Mouse (Mus musculus) urinary bladder, adult 2 months (tissue): ENCODE data around the gene Tnxb. TPM values are rescaled to one million over a fixed set of nuclear protein-coding genes. Genes with fewer than 3 reads are reported as not detected.

Experiments
- DNase-seq: peaks from one replicate; pipeline ENCODE4 v3.0.0; 2022; ENCODE audit warnings: low spot score
- polyA plus RNA-seq: library from polyadenylated mRNA; depleted of rRNA; stranded (reverse); fragments of >200 nt; gene quantifications from 2 replicates; pipeline ENCODE4 v1.2.3, GENCODE M21; 2012; rRNA removed

Tnxb gene
- polyA plus RNA-seq, result 74.4 and 93.5 TPM in 2 replicates

- no peak for DNase-seq
Observed at GRCm38 (mm10) chr17:34670235-34670634, at the start of gene Tnxb. TSS of gene Tnxb (plus strand) at chr17:34670535.

DNA sequence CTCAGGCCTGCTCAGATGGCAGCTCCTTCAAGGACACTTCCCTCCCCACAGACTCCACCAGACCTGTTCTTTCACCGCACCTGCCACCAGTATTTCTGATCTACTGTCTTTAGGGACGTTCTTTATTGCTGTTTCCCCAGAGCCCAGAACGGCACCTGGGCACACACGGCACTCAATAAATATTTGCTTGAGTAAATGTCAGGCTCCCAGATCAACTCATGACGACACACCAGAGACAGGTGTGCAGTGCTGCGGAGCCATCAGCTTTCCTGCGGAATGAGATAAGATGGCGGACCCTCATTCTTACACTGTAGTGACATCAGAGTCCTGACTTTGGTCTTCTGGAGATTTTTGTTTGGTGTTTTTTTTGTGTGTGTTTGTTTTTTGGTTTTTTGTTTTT, 49.3 kb upstream of the Tnxb start:
- no peak for DNase-seq

- DNase-seq, result no peak
Observed at GRCm38 (mm10) chr17:34623161-34623560, 47.2 kb upstream of the Tnxb start.

DNA sequence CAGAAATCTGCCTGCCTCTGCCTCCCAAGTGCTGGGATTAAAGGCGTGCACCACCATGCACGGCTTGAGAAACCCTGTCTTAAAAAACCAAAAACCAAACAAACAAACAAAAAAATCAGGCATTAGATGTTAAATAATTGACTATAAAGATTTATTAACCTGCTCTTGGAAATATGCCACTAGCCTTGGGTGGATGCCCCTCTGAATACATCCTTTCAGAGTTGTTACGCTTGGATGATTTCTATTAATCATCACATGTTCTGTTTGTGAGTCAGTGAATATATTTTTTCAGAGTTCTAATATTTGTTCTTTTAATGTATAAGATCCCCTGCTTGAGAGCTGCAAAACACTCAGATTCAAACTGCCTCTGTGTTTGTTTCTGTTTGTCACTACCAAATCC, 45.4 kb upstream of the Tnxb start:
- no peak for DNase-seq

- DNase-seq, result peak; percentile 22
Observed at GRCm38 (mm10) chr17:34626062-34626772, 44.1 kb upstream of the Tnxb start.

- no peak for DNase-seq
Observed at GRCm38 (mm10) chr17:34626773-34627092, 43.6 kb upstream of the Tnxb start.

DNA sequence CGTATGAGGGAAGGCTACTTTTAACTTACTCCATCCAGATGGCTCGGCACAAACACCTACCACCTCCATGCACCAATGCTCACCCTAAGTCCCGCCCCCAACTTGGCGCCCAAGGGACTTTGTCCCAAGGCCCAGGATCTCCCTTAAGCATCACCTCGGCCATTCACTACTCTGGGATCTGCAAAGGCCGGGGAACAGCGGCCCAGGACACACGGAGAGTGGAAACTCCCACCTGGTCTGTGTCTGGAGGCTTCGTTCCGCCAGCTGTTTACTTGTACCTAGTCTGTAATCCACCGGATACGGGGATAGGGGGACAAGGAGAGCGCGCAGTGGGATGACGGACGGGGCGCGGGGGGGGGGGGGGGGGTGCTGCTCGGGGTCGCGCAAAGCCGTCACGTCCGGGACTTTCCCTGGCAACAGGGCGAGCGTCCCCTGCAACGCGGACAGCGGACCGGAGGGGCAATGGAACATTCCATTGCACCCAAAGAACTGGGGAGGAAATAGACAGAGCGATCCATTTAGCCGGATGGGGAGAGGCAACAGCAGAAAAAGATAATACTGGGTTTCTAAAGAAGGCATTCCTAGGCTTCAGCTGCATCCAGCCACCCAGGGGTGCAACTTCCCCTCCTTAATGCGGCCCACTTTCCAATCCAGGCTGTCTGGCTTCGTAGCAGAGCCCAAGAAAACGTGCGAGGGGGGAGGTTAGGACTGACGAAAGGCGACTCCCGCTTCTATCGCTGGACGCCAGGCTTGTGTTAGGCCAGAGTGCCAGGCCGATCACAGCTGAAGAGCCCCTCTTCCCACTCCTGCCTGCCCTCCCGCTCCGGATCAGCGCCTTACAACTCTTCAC, 43.0 kb upstream of the Tnxb start:
- peak; percentile 69 for DNase-seq

- DNase-seq, result peak; percentile 64
Observed at GRCm38 (mm10) chr17:34627943-34628643, 42.2 kb upstream of the Tnxb start, which contains the start of gene Ppt2. TSS of gene Ppt2 (minus strand) at chr17:34628510.

DNA sequence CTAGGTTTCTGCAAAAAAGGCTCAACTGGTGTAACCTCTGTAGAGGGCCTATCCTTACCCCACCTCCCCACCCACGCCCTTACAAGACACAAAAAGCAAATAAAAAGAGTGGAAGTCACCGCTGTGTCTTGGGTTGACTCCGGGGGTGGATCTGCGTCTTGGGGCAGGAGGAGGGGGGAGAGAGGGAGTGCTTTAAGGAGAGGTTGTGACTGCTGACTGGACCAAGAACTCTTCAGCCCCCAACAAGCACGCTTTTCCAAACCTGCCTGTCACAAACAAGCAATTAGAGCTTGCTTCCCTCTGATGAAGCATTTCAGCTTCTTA, 41.7 kb upstream of the Tnxb start:
- DNase-seq, result no peak

GRCm38 (mm10) chr17:34629221-34629751, 41.0 kb upstream of the Tnxb start, which contains the start of gene Prrt1:
TSS of gene Prrt1 (plus strand) at chr17:34629533.
- no peak for DNase-seq

DNA sequence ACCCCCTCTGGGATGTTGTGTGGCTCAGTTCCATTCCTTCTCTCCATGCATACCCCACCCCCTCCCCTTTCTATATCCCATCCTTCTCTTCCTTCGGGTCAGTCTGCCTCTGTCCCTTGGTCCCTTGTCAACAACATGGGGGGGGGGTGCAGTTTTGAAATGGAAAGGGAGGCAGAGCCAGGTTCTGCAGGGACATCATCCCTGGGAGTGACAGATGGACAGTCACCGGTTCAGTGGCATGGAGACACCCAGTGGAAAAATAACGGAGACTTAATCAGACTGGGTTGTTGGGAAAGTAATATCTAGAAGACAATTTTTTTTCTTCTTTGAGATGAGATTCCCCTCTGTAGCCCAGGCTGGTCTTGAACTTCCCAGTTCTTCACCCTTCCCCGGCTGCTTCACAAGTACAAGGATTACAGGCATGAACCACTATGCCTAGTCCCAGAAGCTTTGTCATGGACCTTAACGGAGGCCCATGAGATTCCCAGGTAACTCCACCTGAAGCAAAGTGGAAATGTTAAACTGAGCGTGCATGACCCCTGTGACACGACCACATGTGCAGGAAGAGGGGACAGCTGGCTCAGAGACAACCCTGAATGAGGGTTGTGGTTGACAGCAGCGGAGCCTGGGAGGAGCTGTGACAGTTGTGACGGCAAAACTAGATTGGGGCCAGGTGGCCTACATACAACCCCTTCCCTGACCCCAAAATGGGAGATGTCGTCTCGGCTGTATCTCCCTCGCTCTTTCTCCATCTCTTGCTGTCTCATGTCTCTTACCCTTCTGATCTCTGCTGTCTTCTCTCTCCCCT, 40.3 kb upstream of the Tnxb start:
- DNase-seq, result no peak

- no peak for DNase-seq
Observed at GRCm38 (mm10) chr17:34630761-34631301, 39.5 kb upstream of the Tnxb start.

DNA sequence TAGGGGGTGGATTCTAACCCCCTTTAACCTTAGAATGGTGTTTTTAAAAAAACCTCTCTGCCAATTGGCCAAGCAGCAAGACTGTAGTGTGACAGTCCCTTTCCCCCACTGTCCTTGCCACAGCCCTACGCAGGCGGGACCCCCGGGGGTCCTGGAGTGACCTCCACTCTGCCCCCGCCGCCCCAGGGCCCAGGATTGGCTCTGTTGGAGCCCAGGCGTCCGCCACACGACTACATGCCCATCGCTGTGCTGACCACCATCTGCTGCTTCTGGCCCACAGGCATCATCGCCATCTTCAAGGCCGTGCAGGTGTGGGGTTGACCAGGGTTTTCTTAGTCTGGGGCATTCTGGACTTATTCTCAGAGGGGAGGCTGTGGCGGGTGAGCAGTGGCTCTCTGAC, 38.7 kb upstream of the Tnxb start:
- no peak for DNase-seq

DNA sequence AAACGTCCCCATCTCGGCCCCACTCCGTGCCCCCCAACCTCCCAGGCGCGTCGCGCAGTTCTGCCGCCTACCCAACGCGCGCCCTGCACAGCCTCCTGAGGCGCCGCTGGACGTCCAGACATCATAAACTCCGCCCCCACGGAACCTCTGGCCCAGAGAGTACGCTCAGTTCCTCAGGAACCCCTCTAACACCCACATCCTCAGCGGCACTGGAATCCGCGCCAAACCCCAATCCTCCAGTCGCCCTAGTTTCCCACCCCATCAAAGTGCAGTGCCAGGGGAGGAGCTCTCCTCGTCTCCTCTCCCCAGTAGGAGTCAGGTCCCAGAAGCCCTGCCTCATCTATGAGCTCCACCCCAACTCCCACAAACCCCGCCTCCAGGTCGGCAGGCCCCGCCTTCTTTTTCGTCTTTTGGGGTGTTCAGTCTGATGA, 38.1 kb upstream of the Tnxb start:
- peak; percentile 59 for DNase-seq

DNA sequence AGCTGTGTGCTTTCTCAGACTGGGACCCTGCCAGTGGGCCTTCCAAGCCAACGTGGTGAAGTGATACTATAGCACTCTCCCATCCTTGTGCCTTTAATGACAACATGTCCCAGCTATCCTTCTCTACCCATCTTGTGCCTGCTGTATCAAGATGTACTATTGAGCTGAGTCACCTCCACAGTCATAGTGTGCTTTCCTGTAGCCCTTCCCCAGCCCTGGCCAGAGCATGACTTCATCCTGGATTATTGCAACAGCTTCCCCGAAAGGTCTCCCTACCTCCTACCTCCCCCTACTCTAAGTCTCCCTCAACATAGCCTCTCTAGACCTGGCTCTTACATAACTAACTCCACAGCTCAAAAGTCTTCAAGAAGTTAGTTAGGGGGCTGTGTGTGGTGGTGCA, 34.7 kb upstream of the Tnxb start:
- DNase-seq, result no peak

- no peak for DNase-seq
Observed at GRCm38 (mm10) chr17:34637459-34637858, 32.9 kb upstream of the Tnxb start.

DNA sequence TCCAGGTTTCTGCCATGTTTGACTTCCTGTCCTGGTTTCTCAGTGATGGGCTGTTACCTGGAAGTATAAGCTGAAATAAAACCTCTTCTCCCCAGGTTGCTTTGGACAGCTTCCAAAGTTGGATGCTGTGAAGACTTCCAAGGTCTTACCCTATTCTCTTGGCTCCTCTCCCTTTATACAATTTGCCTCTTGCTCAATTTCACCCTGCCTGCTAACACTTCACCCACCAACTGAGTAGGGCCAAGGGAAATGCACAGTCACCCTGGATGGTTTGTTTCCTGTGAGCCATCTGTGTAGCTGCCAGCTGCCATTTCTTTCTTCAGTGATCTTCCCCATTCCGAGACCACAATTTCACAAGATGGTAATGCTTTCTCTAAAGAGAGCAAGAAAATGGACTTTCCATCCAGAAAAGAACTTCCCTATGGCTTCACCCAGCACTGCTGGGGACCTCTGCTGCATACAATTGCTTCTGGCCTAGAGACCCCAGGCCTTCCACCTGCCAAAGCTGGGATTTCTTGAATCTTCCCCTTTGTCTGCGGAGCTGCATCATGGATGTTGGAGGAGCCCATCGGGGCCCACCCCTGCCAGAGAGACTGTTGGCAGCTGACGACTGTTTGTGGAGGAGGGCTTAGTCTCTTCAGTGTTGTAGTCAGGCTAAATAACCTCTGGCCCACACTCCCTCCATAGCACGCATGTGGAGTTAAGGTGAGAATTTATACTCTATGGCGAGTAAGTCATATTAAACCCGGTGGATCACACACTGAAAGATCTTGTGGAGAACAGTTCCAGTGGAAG, 30.7 kb upstream of the Tnxb start:
- no peak for DNase-seq

- no peak for DNase-seq
Observed at GRCm38 (mm10) chr17:34640778-34641601, 29.3 kb upstream of the Tnxb start.

DNA sequence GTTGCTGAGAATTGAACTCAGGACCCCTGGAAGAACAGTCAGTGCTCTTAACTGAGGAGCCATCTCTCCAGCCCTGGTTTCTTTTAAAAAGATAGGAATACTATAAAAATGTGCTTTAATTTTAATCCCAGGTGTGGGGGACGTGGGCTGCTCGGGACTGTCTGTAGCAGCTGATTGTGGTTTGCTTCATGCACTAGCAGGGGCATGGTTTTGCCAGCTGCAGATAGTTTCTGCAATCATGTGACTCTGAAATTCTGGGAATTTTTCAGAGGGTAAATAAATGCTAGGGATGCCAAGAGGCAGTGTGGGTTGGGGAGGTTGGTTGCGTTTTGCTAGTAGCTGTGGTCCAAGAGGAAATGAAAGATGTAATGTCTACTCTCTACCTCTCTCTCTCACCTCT, 28.4 kb upstream of the Tnxb start:
- DNase-seq, result no peak

DNA sequence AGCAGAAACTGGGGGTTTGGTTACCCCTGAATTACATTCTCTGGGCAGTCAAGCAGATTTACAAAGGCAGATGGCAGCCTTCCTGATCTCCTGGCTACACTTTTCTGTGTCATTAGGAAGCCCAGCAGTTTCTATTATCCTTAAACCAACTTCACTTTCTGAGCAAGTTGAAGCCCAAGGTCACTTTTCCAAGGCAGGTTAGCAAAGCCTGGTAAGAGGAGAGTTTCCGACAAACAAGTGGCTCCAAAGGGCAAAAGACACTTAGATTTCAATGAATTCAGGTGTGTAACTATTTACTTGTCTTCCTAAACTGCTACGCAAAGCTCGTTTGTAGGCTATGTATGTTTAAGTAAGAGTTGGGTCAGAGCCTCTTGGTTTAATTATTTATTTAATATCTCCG, 27.0 kb upstream of the Tnxb start:
- DNase-seq, result no peak
